Mouse (Mus musculus): ENCODE data around the gene P2ry6. TPM values are rescaled to one million over a fixed set of nuclear protein-coding genes. Genes with fewer than 3 reads are reported as not detected.
A peak's percentile ranks its signal among the peaks of the same experiment; 100 is the strongest.

Gene P2ry6
- polyA plus RNA-seq, 1 experiment: not detected

DNA sequence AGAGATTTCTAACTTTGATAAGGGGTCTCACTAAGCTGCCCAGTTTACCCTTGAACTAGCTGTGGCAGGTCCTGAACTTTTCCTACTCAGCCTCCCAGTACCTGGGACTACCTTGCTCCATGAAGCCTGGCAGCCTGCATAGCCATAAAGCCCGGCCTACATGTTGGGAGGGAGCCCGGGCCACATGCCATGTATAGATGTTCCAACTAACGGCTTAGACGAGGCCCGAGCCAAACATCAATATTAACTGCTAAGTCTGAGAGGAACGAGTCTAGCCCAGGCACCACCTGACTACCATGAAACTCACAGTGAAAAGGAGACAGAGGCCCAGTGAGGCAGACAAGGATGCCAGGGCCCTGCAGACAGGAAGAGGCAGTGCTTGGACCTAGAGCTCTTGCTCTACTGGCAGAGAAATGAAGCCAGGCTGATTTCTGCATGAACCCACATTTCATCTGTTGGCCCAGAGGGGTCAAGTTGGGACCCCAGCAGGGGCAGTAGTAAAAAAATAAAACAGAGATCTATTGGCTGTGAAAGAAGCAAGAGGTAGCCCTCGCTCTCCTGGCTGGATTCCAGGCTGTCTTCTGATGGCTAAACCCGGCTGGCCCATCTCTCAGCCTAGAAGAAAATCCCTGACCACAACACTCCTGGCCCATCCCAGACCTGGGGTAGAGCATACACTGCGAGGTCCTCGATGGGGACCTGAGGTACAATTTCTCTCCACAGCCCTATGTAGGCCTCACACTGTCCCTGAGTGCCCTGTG is 68.2 kb downstream of the P2ry6 start:
- H3K27ac ChIP-seq (ENCODE audit: insufficient read depth, low read length): no peak overlapping the region
- no peaks in the 10 kb centered on the region for H3K4me1 ChIP-seq (ENCODE audit: control insufficient read depth, insufficient read depth, low read length)
- no peaks in the 10 kb centered on the region for H3K27me3 ChIP-seq (ENCODE audit: control insufficient read depth, insufficient read depth, low read length, poor library complexity, severe bottlenecking)
- no peaks in the 10 kb centered on the region for H3K9me3 ChIP-seq (replicated peaks; ENCODE audit: control insufficient read depth, insufficient read depth, low read length, poor library complexity, severe bottlenecking)
- H3K36me3 ChIP-seq (ENCODE audit: control insufficient read depth, insufficient read depth, low read length, poor library complexity, severe bottlenecking): no peaks in the 10 kb centered on the region
- H3K9ac ChIP-seq (ENCODE audit: low read depth, poor library complexity, severe bottlenecking): no peak overlapping the region
- no peak for TF ChIP-seq POLR2A (IDR thresholded peaks at IDR 0.05; ENCODE audit: insufficient read depth, low read length)
- no peak for TF ChIP-seq EP300 (IDR thresholded peaks at IDR 0.05; ENCODE audit: insufficient read depth, low read depth, low read length)
- TF ChIP-seq CTCF (IDR thresholded peaks at IDR 0.05; ENCODE audit: low read depth, low read length): no peak
- H3K4me3 ChIP-seq (ENCODE audit: low read depth, low read length): no peak overlapping the region

DNA sequence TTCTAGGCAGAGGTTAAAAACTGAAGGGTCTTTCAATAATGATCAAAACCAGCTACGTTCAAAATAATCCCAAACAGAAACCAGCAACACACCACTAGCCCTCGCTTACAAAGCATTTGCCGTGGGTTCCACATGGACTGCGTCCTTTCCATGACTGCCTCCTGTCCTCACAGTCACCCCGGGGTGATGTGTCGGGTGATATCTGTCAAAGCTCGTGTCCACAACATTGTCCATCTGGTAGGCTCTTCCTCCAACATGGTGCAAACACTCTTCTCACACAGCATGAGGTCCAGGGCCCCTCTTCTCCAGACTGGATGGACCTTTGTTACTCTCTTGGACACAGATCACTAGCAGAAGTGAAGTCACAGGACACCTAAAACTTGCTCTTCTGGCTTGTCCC is 69.4 kb downstream of the P2ry6 start:
- Histone ChIP-seq H3K4me3 (ENCODE audit: low read depth, low read length) (no peak overlapping the region), H3K9ac (ENCODE audit: low read depth, poor library complexity, severe bottlenecking) (no peak overlapping the region), H3K9me3 (replicated peaks; ENCODE audit: control insufficient read depth, insufficient read depth, low read length, poor library complexity, severe bottlenecking) (no peaks in the 10 kb centered on the region), H3K27me3 (ENCODE audit: control insufficient read depth, insufficient read depth, low read length, poor library complexity, severe bottlenecking) (no peaks in the 10 kb centered on the region), H3K27ac (ENCODE audit: insufficient read depth, low read length) (no peak overlapping the region), H3K36me3 (ENCODE audit: control insufficient read depth, insufficient read depth, low read length, poor library complexity, severe bottlenecking) (no peaks in the 10 kb centered on the region), H3K4me1 (ENCODE audit: control insufficient read depth, insufficient read depth, low read length) (no peaks in the 10 kb centered on the region)
- no peak for TF ChIP-seq CTCF (IDR thresholded peaks at IDR 0.05; ENCODE audit: low read depth, low read length)

DNA sequence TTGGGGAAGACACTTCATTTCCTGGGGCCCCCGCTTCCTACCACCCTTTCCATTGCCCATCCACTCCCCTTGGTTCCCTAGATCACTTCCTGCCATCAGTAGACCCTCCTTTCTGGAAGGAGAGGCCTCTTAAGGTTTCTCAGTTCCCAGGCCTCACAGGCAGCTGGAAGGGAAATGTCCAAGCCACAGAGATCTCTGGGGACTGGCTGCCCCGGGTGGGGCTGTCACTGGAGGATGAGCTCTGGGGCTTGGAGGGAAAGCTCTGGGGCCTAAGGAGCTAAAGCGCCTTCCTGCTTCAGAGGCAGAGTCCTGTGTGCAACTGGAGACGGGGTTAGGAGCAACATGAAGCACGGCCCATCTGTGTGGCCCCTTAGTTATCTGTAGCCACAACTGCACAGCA is 69.8 kb downstream of the P2ry6 start:
- no peak overlapping the region for H3K27ac ChIP-seq (ENCODE audit: insufficient read depth, low read length)
- no peak overlapping the region for H3K9ac ChIP-seq (ENCODE audit: low read depth, poor library complexity, severe bottlenecking)
- H3K36me3 ChIP-seq (ENCODE audit: control insufficient read depth, insufficient read depth, low read length, poor library complexity, severe bottlenecking): no peaks in the 10 kb centered on the region

DNA sequence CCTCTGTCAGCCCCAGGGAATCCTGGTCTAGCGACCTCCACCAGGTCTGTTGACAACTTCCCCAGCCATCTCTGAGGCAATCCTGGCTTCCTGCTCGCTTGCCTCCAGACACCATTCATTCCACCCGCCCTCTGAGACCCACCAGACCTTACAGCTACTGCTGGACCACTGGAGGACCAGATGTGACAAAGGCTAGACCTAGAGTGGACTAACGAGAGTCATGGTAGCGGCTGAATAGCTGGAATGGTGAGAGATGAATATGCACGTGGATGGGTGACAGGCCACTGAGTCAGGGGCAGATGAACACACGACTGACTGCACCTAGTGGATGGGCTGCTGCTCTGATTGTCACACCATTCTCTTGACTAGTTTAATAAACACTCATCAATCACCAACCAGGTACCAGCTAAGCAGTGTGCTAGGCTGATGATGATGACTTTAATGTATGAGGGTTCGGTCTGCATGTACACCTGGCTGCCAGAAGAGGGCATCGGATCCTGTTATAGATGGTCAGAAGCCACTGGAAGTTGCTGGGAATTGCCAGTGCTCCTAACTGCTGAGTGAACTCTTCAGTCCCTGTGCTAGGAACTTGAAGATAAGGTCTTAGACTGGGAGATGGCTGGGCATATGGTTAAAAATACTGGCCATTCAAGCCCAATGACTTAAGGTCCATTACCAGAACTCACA is 71.9 kb downstream of the P2ry6 start:
- TF ChIP-seq CTCF (IDR thresholded peaks at IDR 0.05; ENCODE audit: low read depth, low read length) (peak; percentile 49), POLR2A (IDR thresholded peaks at IDR 0.05; ENCODE audit: insufficient read depth, low read length) (no peak)
- Histone ChIP-seq H3K9ac (ENCODE audit: low read depth, poor library complexity, severe bottlenecking) (no peak overlapping the region), H3K4me1 (ENCODE audit: control insufficient read depth, insufficient read depth, low read length) (no peaks in the 10 kb centered on the region), H3K9me3 (replicated peaks; ENCODE audit: control insufficient read depth, insufficient read depth, low read length, poor library complexity, severe bottlenecking) (no peaks in the 10 kb centered on the region), H3K36me3 (ENCODE audit: control insufficient read depth, insufficient read depth, low read length, poor library complexity, severe bottlenecking) (no peaks in the 10 kb centered on the region), H3K4me3 (ENCODE audit: low read depth, low read length) (no peak overlapping the region), H3K27ac (ENCODE audit: insufficient read depth, low read length) (no peak overlapping the region), H3K27me3 (ENCODE audit: control insufficient read depth, insufficient read depth, low read length, poor library complexity, severe bottlenecking) (no peaks in the 10 kb centered on the region)

More for the DNA sequence above, 69.8 kb downstream of the P2ry6 start:
- Histone ChIP-seq H3K9me3 (replicated peaks; ENCODE audit: control insufficient read depth, insufficient read depth, low read length, poor library complexity, severe bottlenecking) (no peaks in the 10 kb centered on the region), H3K4me3 (ENCODE audit: low read depth, low read length) (no peak overlapping the region), H3K4me1 (ENCODE audit: control insufficient read depth, insufficient read depth, low read length) (no peaks in the 10 kb centered on the region), H3K27me3 (ENCODE audit: control insufficient read depth, insufficient read depth, low read length, poor library complexity, severe bottlenecking) (no peaks in the 10 kb centered on the region)
- TF ChIP-seq EP300 (IDR thresholded peaks at IDR 0.05; ENCODE audit: insufficient read depth, low read depth, low read length): no peak
- no peak for TF ChIP-seq POLR2A (IDR thresholded peaks at IDR 0.05; ENCODE audit: insufficient read depth, low read length)
- no peak for TF ChIP-seq CTCF (IDR thresholded peaks at IDR 0.05; ENCODE audit: low read depth, low read length)

DNA sequence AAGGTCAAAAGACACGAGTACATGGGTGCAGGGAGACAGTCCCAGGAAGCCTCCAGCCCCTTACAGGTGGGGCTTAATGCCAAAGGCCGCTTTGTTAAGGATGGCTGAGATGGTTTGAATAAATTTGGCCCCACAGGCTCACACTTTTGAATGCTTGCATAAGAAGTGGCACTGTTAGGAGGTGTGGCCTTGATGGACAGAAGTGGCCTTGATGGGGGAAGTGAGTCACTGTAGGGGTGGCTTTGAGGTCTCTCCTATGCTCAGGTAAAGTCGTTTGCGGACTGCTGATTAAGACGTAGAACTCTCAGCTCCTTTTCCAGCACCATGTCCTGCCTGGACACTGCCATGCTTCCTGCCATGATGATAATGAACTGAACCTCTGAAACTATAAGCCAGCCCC is 76.6 kb downstream of the P2ry6 start:
- no peaks in the 10 kb centered on the region for H3K9me3 ChIP-seq (replicated peaks; ENCODE audit: control insufficient read depth, insufficient read depth, low read length, poor library complexity, severe bottlenecking)
- no peaks in the 10 kb centered on the region for H3K36me3 ChIP-seq (ENCODE audit: control insufficient read depth, insufficient read depth, low read length, poor library complexity, severe bottlenecking)
- no peaks in the 10 kb centered on the region for H3K4me1 ChIP-seq (ENCODE audit: control insufficient read depth, insufficient read depth, low read length)
- no peak overlapping the region for H3K9ac ChIP-seq (ENCODE audit: low read depth, poor library complexity, severe bottlenecking)
- no peak for TF ChIP-seq EP300 (IDR thresholded peaks at IDR 0.05; ENCODE audit: insufficient read depth, low read depth, low read length)
- TF ChIP-seq CTCF (IDR thresholded peaks at IDR 0.05; ENCODE audit: low read depth, low read length): no peak
- TF ChIP-seq POLR2A (IDR thresholded peaks at IDR 0.05; ENCODE audit: insufficient read depth, low read length): no peak
- no peak overlapping the region for H3K4me3 ChIP-seq (ENCODE audit: low read depth, low read length)
- H3K27me3 ChIP-seq (ENCODE audit: control insufficient read depth, insufficient read depth, low read length, poor library complexity, severe bottlenecking): no peaks in the 10 kb centered on the region
- H3K27ac ChIP-seq (ENCODE audit: insufficient read depth, low read length): no peak overlapping the region

DNA sequence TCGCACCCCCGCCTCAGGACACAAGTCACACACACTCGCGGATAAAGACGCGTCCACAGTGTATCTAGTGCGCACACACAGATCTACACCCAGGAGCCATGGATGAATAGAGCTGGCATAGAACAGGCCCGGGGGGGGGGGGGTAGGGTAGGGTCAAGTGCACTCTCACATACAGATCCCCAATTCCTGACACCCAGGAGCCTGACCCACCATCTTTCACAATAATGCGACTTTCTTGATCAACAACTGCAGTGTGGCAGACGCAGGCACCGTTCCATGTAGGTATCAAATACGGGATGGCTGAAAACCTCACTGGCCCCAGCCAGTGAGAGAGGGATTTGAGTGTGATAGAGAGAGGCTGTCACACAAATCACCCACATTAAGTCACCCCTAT is 79.6 kb downstream of the P2ry6 start:
- Histone ChIP-seq H3K9ac (ENCODE audit: low read depth, poor library complexity, severe bottlenecking) (peak overlapping the region; percentile 79), H3K27ac (ENCODE audit: insufficient read depth, low read length) (no peak overlapping the region), H3K4me1 (ENCODE audit: control insufficient read depth, insufficient read depth, low read length) (no peaks in the 10 kb centered on the region), H3K9me3 (replicated peaks; ENCODE audit: control insufficient read depth, insufficient read depth, low read length, poor library complexity, severe bottlenecking) (no peaks in the 10 kb centered on the region), H3K36me3 (ENCODE audit: control insufficient read depth, insufficient read depth, low read length, poor library complexity, severe bottlenecking) (no peaks in the 10 kb centered on the region), H3K4me3 (ENCODE audit: low read depth, low read length) (peak overlapping the region; percentile 68), H3K27me3 (ENCODE audit: control insufficient read depth, insufficient read depth, low read length, poor library complexity, severe bottlenecking) (no peaks in the 10 kb centered on the region)
- no peak for TF ChIP-seq CTCF (IDR thresholded peaks at IDR 0.05; ENCODE audit: low read depth, low read length)
- no peak for TF ChIP-seq POLR2A (IDR thresholded peaks at IDR 0.05; ENCODE audit: insufficient read depth, low read length)
- no peak for TF ChIP-seq EP300 (IDR thresholded peaks at IDR 0.05; ENCODE audit: insufficient read depth, low read depth, low read length)
